Mouse (Mus musculus) heart, adult 18-20 months (tissue): ENCODE measurements around the gene Kif26a. TPM values are rescaled to one million over a fixed set of nuclear protein-coding genes. Genes with fewer than 3 reads are reported as not detected.

Source experiments
- DNase-seq, 2 experiments: peaks; one replicate each; pipeline ENCODE4 v3.0.0; 2021 to 2022; ENCODE audit warnings: mixed read lengths in 1 of 2
- total RNA-seq, 2 experiments: library from RNA; stranded (reverse); gene quantifications; 2 replicates each; pipeline ENCODE4 v1.2.3; 2021

The Kif26a gene
- total RNA-seq, 2 experiments from 2014 or later: 8.1 to 8.3 TPM

- DNase-seq: peak; percentile 71 to 74
Measured at GRCm38 (mm10) chr12:112130161-112130860, 15.7 kb upstream of the Kif26a start.

GRCm38 (mm10) chr12:112130957-112131356 is 15.1 kb upstream of the Kif26a start:
- DNase-seq: no peak

GRCm38 (mm10) chr12:112140231-112140630 is 5.8 kb upstream of the Kif26a start:
- DNase-seq: peak; percentile 51 to 64

GRCm38 (mm10) chr12:112140745-112141144 is 5.3 kb upstream of the Kif26a start:
- no peak for DNase-seq

- peak in 1 of 2 experiments; percentile 59 for DNase-seq
Measured at GRCm38 (mm10) chr12:112141300-112141699, 4.7 kb upstream of the Kif26a start.

GRCm38 (mm10) chr12:112143116-112143832 is 2.7 kb upstream of the Kif26a start:
- no peak for DNase-seq

- DNase-seq: no peak
Measured at GRCm38 (mm10) chr12:112143833-112144201, 2.2 kb upstream of the Kif26a start.

- no peak for DNase-seq
Measured at GRCm38 (mm10) chr12:112144377-112145115, 1.5 kb upstream of the Kif26a start.

GRCm38 (mm10) chr12:112145211-112145874 is 665 bp upstream of the Kif26a start:
- DNase-seq: peak; percentile 87 to 91

GRCm38 (mm10) chr12:112147365-112147764 is 1.4 kb downstream of the Kif26a start:
- no peak for DNase-seq

GRCm38 (mm10) chr12:112150011-112150410 is 4.0 kb downstream of the Kif26a start:
- DNase-seq: no peak

- peak; percentile 60 to 75 for DNase-seq
Measured at GRCm38 (mm10) chr12:112151244-112151979, 5.4 kb downstream of the Kif26a start.

GRCm38 (mm10) chr12:112151980-112152362 is 6.0 kb downstream of the Kif26a start:
- DNase-seq: no peak

GRCm38 (mm10) chr12:112153597-112153996 is 7.6 kb downstream of the Kif26a start:
- peak in 1 of 2 experiments; percentile 66 for DNase-seq

GRCm38 (mm10) chr12:112154476-112154875 is 8.5 kb downstream of the Kif26a start:
- no peak for DNase-seq

- peak; percentile 61 to 76 for DNase-seq
Measured at GRCm38 (mm10) chr12:112155218-112156051, 9.4 kb downstream of the Kif26a start.

GRCm38 (mm10) chr12:112156804-112157203 is 10.8 kb downstream of the Kif26a start:
- no peak for DNase-seq

- no peak for DNase-seq
Measured at GRCm38 (mm10) chr12:112158246-112158645, 12.2 kb downstream of the Kif26a start.

GRCm38 (mm10) chr12:112158784-112159183 is 12.8 kb downstream of the Kif26a start:
- DNase-seq: no peak

GRCm38 (mm10) chr12:112163981-112164839 is 18.2 kb downstream of the Kif26a start:
- no peak for DNase-seq
